Mouse (Mus musculus) CH12.LX (cell line): ENCODE measurements around the gene Guca1b.
A peak's percentile ranks its signal among the peaks of the same experiment; 100 is the strongest.

Source experiments
- CTCF ChIP-seq, 2 experiments: IDR thresholded peaks in 1 of 2; conservative IDR thresholded peaks in 1 of 2; 2 replicates each; pipeline ENCODE4 v1.5.1; 2011 to 2012; ENCODE audit warnings: low read depth in 2 of 2, low read length in 2 of 2, improper control_type of control experiment in 1 of 2, inconsistent platforms in 1 of 2, mild to moderate bottlenecking in 1 of 2, moderate library complexity in 1 of 2
- E2F4 ChIP-seq: IDR thresholded peaks from 2 replicates; pipeline ENCODE4 v1.6.1; 2011; ENCODE audit warnings: low read depth, low read length, improper control_type of control experiment; ENCODE audit not compliant: insufficient replicate concordance
- EP300 ChIP-seq: IDR thresholded peaks from 2 replicates; pipeline ENCODE4 v1.6.1; 2011; ENCODE audit warnings: low read length, improper control_type of control experiment
- GABPA ChIP-seq: IDR thresholded peaks from 2 replicates; pipeline ENCODE4 v1.6.1; 2012; ENCODE audit warnings: low read depth, low read length, improper control_type of control experiment, inconsistent platforms; ENCODE audit not compliant: insufficient replicate concordance
- MAFK ChIP-seq: IDR thresholded peaks from 2 replicates; pipeline ENCODE4 v1.6.1; 2011; ENCODE audit warnings: low read length, improper control_type of control experiment; ENCODE audit not compliant: insufficient replicate concordance
- MAX ChIP-seq: IDR thresholded peaks from 2 replicates; pipeline ENCODE4 v1.6.1; 2011; ENCODE audit warnings: low read length, improper control_type of control experiment
- PAX5 ChIP-seq: IDR thresholded peaks from 2 replicates; pipeline ENCODE4 v1.6.1; 2012; ENCODE audit warnings: low read length, inconsistent platforms, mixed read lengths
- POLR2A ChIP-seq: IDR thresholded peaks from 2 replicates; pipeline ENCODE4 v1.6.1; 2011; ENCODE audit warnings: low read depth, mild to moderate bottlenecking, improper control_type of control experiment, low read length
- SIN3A ChIP-seq: IDR thresholded peaks from 2 replicates; pipeline ENCODE4 v1.6.1; 2012; ENCODE audit warnings: low read length, improper control_type of control experiment, inconsistent platforms
- USF1 ChIP-seq: IDR thresholded peaks from 2 replicates; pipeline ENCODE4 v1.6.1; 2014; ENCODE audit warnings: low read depth, mild to moderate bottlenecking, inconsistent platforms, low read length, improper control_type of control experiment

DNA sequence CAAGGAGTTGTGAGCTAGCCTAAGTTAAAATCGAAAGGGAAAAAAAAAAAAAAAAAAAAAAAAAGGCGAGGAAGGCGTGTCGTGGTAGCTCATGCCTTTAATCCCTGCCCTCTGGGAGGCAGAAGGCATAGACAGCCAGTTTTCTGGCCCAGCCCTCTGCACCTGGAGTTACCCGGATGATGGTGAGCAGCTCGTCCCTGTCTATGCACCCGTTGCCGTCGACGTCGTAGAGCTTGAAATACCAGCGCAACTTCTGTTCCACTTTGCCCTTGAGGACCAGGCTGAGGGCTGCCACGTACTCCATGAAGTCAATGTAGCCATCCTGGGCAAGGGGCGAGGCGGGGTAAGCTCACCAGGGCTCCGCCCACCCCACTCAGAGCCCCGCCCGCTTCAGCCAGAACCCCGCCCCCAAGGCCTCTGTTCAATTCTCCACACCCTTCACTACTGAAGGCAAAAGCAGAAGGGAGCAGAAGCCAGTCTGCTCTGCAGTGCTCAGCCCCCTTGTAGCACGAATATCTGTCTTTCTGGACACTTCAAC, 10.3 kb downstream of the Guca1b start:
- TF ChIP-seq CTCF (conservative IDR thresholded peaks at IDR 0.05 in 1 of 2, IDR thresholded peaks at IDR 0.05 in 1 of 2; ENCODE audit: low read depth in 2 of 2, low read length in 2 of 2), result no peak
- no peak for TF ChIP-seq PAX5
- TF ChIP-seq POLR2A, result peak; percentile 42; the same call in 1 of the 2 replicates
- no peak for TF ChIP-seq EP300
- no peak for TF ChIP-seq GABPA
- peak; percentile 36; the same call in 1 of the 2 replicates for TF ChIP-seq MAX
- no peak for TF ChIP-seq USF1
- TF ChIP-seq E2F4, result no peak
- no peak for TF ChIP-seq MAFK
- TF ChIP-seq SIN3A, result no peak
